Mouse (Mus musculus) forebrain, embryonic 15.5 days (tissue): ENCODE data around the gene Usp30. TPM values are rescaled to one million over a fixed set of nuclear protein-coding genes. Genes with fewer than 3 reads are reported as not detected.

Experiments
- ATAC-seq: fragments of 200-750 bp; cut with Nextera tagmentation; replicated peaks from 2 replicates; pipeline ENCODE4 v1.8.0; 2017; ENCODE audit warnings: mild to moderate bottlenecking, moderate TSS enrichment, moderate library complexity
- H3K27ac ChIP-seq: fragments of 300-500 bp; sonication (generic); replicated peaks from 2 replicates; pipeline ENCODE4 v1.5.1; 2015; ENCODE audit warnings: mild to moderate bottlenecking, inconsistent platforms
- H3K27me3 ChIP-seq: fragments of 300-500 bp; sonication (generic); 2 replicates; pipeline ENCODE4 v1.6.1; 2015; ENCODE audit warnings: inconsistent platforms
- H3K36me3 ChIP-seq: fragments of 300-500 bp; sonication (generic); 2 replicates; pipeline ENCODE4 v1.6.1; 2015; ENCODE audit warnings: mild to moderate bottlenecking, inconsistent platforms
- H3K4me1 ChIP-seq: fragments of 300-500 bp; sonication (generic); 2 replicates; pipeline ENCODE4 v1.6.1; 2015; ENCODE audit warnings: inconsistent platforms
- H3K4me2 ChIP-seq: fragments of 300-500 bp; sonication (generic); replicated peaks from 2 replicates; pipeline ENCODE4 v1.6.1; 2015; ENCODE audit warnings: mild to moderate bottlenecking, inconsistent platforms
- H3K4me3 ChIP-seq: fragments of 300-500 bp; sonication (generic); 2 replicates; pipeline ENCODE4 v1.5.1; 2015; ENCODE audit warnings: mild to moderate bottlenecking, inconsistent platforms
- H3K9ac ChIP-seq: fragments of 300-500 bp; sonication (generic); replicated peaks from 2 replicates; pipeline ENCODE4 v1.6.1; 2015; ENCODE audit warnings: mild to moderate bottlenecking, inconsistent platforms
- H3K9me3 ChIP-seq: fragments of 300-500 bp; sonication (generic); 2 replicates; pipeline ENCODE4 v1.6.1; 2016; ENCODE audit warnings: inconsistent platforms
- WGBS: fragments of 180-500 bp; shearing (Covaris S2); methylation state at CpG from one replicate; pipeline ENCODE4 v1.1.7; 2015; ENCODE audit warnings: mixed read lengths; 5-methylcytosine and 5-hydroxymethylcytosine counted together
- polyA plus RNA-seq: library from polyadenylated mRNA; unstranded; fragments of >200 nt; fragmentation: Nextera tagmentation; extraction: Ambion mirVana; gene quantifications from 2 replicates; pipeline ENCODE4 v1.2.1, GENCODE M21; 2015

The Usp30 gene
- polyA plus RNA-seq, 1 experiment from 2014 or later = 20.4 TPM

- Histone ChIP-seq H3K4me3 (peak overlapping the region; percentile 84), H3K27ac (peak overlapping the region; percentile 53), H3K9ac (peak overlapping the region; percentile 57), H3K36me3 (no peaks in the 10 kb centered on the region), H3K4me1 (peaks cover 24% of the 10 kb centered on the region), H3K9me3 (no peaks in the 10 kb centered on the region), H3K27me3 (no peaks in the 10 kb centered on the region), H3K4me2 (peak overlapping the region; percentile 98)
- WGBS = under 1% methylated on average over 87 of the region's 87 CpGs
- peak; percentile 99 for ATAC-seq
These were observed 65.6 kb downstream of the Usp30 start for GRCm38 (mm10) chr5:114130698-114131520.

- H3K9me3 ChIP-seq = no peaks in the 10 kb centered on the region
- peak overlapping the region; percentile 57 for H3K9ac ChIP-seq
- ATAC-seq = no peak
- WGBS = under 1% methylated on average over 15 of the region's 15 CpGs
- H3K36me3 ChIP-seq = no peaks in the 10 kb centered on the region
- H3K4me3 ChIP-seq = peak overlapping the region; percentile 84
- H3K27me3 ChIP-seq = no peaks in the 10 kb centered on the region
- peak overlapping the region; percentile 98 for H3K4me2 ChIP-seq
- peaks cover 24% of the 10 kb centered on the region for H3K4me1 ChIP-seq
- peak overlapping the region; percentile 53 for H3K27ac ChIP-seq
These were observed 66.2 kb downstream of the Usp30 start for GRCm38 (mm10) chr5:114131521-114131840.

DNA sequence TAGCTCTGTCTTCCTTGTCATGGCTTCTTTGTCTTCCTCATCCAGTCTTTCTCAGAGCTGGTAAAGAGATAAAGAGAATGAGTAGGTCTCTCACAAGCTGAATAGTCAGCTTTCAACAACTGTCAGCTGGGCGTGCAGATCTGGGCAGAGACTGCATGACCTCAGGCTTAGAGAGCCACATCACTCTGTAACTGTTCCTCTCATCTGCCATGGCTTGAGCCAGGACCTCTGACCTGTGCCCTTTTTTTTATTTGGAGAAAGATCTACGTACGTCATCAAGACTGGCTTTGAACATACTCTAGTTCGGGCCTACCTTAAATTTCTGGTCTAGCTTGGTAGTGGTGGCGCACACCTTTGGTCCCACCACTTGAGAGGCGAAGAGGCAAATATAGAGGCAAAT is 67.6 kb downstream of the Usp30 start:
- H3K4me2 ChIP-seq = no peak overlapping the region
- WGBS = 92% methylated on average over 6 of the region's 6 CpGs
- no peak overlapping the region for H3K27ac ChIP-seq
- H3K4me3 ChIP-seq = no peak overlapping the region
- no peak overlapping the region for H3K9ac ChIP-seq
- ATAC-seq = no peak
- peaks cover 16% of the 10 kb centered on the region for H3K4me1 ChIP-seq
- no peaks in the 10 kb centered on the region for H3K27me3 ChIP-seq
- no peaks in the 10 kb centered on the region for H3K36me3 ChIP-seq
- H3K9me3 ChIP-seq = no peaks in the 10 kb centered on the region

GRCm38 (mm10) chr5:114134091-114134534 is 68.9 kb downstream of the Usp30 start:
- 71% methylated on average over 6 of the region's 6 CpGs for WGBS
- Histone ChIP-seq H3K27me3 (no peaks in the 10 kb centered on the region), H3K9ac (no peak overlapping the region), H3K9me3 (no peaks in the 10 kb centered on the region), H3K4me2 (no peak overlapping the region), H3K4me1 (peaks cover 28% of the 10 kb centered on the region), H3K27ac (no peak overlapping the region), H3K36me3 (no peaks in the 10 kb centered on the region), H3K4me3 (no peak overlapping the region)
- ATAC-seq = no peak

DNA sequence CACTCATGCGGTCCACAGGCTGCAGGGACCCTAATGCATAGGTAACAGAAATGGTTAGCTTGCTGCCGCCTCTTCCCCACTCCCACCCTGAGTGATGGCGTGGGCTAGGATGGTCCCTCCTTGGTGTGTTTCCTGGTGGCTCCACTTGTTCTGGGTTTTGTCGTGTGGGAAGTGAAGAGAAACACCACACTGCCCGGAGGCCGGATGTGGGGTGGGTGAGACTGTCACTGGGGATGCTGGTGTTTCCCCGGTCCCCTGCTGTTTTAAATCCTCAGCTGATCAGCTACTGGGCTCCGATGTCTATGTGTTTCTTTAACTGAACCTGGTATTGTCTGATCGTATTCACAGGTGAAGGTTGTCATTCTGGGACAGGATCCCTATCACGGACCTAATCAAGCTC is 70.3 kb downstream of the Usp30 start:
- Histone ChIP-seq H3K4me3 (no peak overlapping the region), H3K9me3 (no peaks in the 10 kb centered on the region), H3K4me2 (no peak overlapping the region), H3K36me3 (no peaks in the 10 kb centered on the region), H3K27ac (no peak overlapping the region), H3K4me1 (peaks cover 35% of the 10 kb centered on the region), H3K27me3 (no peaks in the 10 kb centered on the region), H3K9ac (no peak overlapping the region)
- no peak for ATAC-seq
- 89% methylated on average over 10 of the region's 10 CpGs for WGBS

DNA sequence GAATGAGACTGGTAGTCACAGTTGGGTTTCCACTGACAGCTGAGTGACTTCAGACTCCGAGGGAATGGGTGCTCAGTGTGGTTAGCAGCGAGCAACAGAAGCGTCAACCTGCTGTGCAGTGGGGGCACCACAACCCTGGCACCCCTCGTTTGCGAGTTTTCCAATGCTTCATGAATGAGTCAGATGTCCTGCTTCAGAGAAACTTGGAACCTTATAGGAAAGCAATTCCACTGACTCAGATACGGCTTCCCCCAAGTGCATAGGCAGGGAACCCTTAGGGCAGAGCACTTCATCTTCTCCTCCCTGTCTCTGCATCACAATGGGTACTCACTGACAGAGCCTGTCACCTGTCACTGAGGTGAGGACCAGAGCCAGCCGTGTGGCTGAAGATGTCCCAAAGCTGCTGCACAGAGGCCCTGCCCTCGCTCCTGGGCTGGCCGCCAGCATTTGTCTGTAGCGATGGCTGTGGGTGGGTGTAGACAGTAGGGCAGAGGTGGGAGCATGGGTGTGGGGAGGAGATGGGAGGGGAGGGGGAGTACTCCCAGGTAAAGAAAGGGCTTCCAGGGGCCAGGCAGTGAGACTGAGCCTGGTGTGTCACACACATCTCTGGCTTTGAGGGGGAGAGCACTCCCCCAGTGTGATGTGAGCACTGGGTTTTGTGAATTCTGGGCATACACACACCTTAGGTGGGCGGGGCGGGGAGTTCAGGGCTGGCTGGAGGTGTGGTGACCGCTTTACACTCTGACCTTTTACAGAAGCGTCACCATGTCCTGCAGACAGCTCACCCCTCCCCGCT is 72.4 kb downstream of the Usp30 start:
- 72% methylated on average over 15 of the region's 15 CpGs for WGBS
- no peaks in the 10 kb centered on the region for H3K36me3 ChIP-seq
- H3K4me1 ChIP-seq = peaks cover 23% of the 10 kb centered on the region
- no peak overlapping the region for H3K4me3 ChIP-seq
- H3K9ac ChIP-seq = no peak overlapping the region
- peak overlapping the region; percentile 80; the same call in 1 of the 2 replicates for H3K27ac ChIP-seq
- H3K4me2 ChIP-seq = no peak overlapping the region
- no peak for ATAC-seq
- no peaks in the 10 kb centered on the region for H3K9me3 ChIP-seq
- H3K27me3 ChIP-seq = no peaks in the 10 kb centered on the region

GRCm38 (mm10) chr5:114138277-114139164 is 73.3 kb downstream of the Usp30 start:
- ATAC-seq = peak; percentile 57; the same call in 1 of the 2 replicates
- H3K27ac ChIP-seq = peak overlapping the region; percentile 80
- H3K9ac ChIP-seq = no peak overlapping the region

DNA sequence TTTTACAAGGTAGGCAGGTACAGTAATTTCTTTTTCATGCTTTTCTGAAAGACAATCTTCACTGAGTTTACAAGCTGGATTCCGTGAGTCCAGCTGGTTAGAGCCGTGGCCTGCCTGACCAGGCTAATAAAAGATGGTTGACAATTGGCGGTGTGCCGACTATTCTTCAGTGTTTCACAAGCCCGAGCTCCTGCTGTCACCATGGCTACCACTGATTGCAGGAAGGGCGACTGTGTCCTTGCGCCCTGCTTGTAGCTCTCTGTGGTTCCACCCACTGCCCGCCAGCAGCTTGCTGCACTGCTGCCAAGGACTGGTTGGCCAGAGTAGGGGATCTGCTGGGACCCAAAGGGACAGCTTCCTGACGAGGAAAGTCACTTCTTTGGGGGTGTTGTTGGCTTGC is 73.9 kb downstream of the Usp30 start:
- H3K9ac ChIP-seq = no peak overlapping the region
- H3K27me3 ChIP-seq = no peaks in the 10 kb centered on the region
- 7% methylated on average over 9 of the region's 9 CpGs for WGBS

More at GRCm38 (mm10) chr5:114138277-114139164, 73.3 kb downstream of the Usp30 start:
- Histone ChIP-seq H3K4me1 (peaks cover 23% of the 10 kb centered on the region), H3K36me3 (no peaks in the 10 kb centered on the region), H3K4me2 (peak overlapping the region; percentile 12; the same call in 1 of the 2 replicates), H3K27me3 (no peaks in the 10 kb centered on the region), H3K9me3 (no peaks in the 10 kb centered on the region), H3K4me3 (no peak overlapping the region)
- WGBS = 57% methylated on average over 21 of the region's 21 CpGs

DNA sequence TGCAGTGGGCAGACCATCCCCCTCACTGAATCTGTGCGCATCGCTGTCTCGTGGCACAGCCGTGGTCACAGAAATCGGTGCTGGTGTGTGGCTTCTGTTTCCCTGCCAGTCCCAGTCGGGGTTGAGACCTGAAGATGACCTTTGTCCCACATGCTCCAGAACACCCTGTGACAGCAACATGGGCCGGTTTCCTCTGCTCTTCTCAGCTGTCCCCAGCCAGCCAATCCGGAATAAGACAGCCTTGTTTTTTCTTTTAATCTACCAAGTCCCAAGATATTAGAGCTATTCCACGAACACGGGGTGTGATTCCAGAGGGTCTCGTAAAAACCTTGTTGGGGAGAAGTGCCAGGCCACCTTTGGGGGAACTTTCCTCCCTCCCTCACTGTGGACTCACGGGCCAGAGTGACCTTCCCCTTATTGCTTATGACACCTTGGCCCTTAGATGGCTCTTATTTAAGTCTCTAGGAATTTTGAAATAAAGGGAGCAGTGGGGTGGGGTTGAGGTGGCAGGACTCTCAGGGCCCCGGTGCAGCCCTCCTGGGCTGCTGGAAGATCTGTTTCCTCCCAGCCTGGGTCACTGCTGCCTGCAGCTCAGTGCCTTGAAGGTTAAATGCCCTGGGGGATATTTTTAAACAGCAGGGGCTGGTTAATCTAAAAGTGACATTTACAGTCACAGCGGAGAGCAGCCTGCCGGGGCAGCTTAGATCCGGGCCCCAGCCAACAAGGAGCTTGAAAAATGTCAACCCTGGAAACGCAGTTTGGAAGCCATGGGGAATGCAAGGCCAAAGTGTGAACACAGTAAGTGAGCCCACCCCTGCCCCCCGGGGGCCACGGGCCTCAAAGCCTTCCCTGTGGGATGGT is 81.0 kb downstream of the Usp30 start, which contains the start of gene Acacb:
Acacb (plus strand) TSS at position 508 of the 861 bp plus-strand sequence.
- Histone ChIP-seq H3K9ac (no peak within 1 kb of the TSS), H3K4me2 (no peak within 1 kb of the TSS), H3K9me3 (no peaks in the 10 kb centered on the region), H3K27ac (no peak within 1 kb of the TSS), H3K27me3 (no peaks in the 10 kb centered on the region), H3K36me3 (no peaks in the 10 kb centered on the region), H3K4me3 (no peak within 1 kb of the TSS), H3K4me1 (no peaks in the 10 kb centered on the region)
- ATAC-seq = no peak
- 62% methylated on average over 19 of the region's 19 CpGs for WGBS

More for the DNA sequence above, 73.9 kb downstream of the Usp30 start:
- peak overlapping the region; percentile 80 for H3K27ac ChIP-seq
- peak; percentile 80 for ATAC-seq
- no peak overlapping the region for H3K4me3 ChIP-seq
- peaks cover 23% of the 10 kb centered on the region for H3K4me1 ChIP-seq
- no peaks in the 10 kb centered on the region for H3K36me3 ChIP-seq
- H3K4me2 ChIP-seq = 0 out of 2 replicates have a peak overlapping the region, but pooled peaks have one; percentile 12
- no peaks in the 10 kb centered on the region for H3K9me3 ChIP-seq

- Histone ChIP-seq H3K4me2 (no peak overlapping the region), H3K4me1 (no peaks in the 10 kb centered on the region), H3K27me3 (no peaks in the 10 kb centered on the region), H3K36me3 (no peaks in the 10 kb centered on the region), H3K4me3 (no peak overlapping the region), H3K27ac (no peak overlapping the region), H3K9ac (no peak overlapping the region), H3K9me3 (no peaks in the 10 kb centered on the region)
- 87% methylated on average over 14 of the region's 14 CpGs for WGBS
- ATAC-seq = no peak
These were observed 82.0 kb downstream of the Usp30 start for GRCm38 (mm10) chr5:114147043-114147972.
